Mouse (Mus musculus): ENCODE results near the gene Stag1. TPM values are rescaled to one million over a fixed set of nuclear protein-coding genes. Genes with fewer than 3 reads are reported as not detected.
A peak's percentile ranks its signal among the peaks of the same experiment; 100 is the strongest.

Stag1 gene
- polyA plus RNA-seq, 1 experiment from 2014 or later, result 53.9 TPM

DNA sequence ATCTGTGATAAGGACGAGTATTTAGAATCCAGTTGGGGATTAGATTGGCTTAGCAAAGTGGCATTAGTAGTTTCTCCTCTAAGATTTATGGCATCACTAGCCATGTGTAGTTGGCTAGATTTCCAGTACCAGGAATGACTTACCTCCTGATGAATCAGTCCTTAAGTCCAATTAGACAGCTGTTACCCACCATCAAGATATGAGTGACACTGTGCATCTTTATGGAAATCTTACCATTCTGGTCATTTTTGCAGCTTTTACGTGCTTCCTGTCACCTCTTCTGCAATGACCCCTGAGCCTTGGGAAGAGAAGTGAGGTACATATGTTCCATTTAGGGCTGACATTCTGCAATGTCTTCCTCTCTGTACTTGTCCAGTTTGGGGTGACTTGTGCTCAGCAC is 28.7 kb downstream of the Stag1 start:
- no peaks in the 10 kb centered on the region for H3K27me3 ChIP-seq (ENCODE audit: poor library complexity, severe bottlenecking)
- no peaks in the 10 kb centered on the region for H3K9me3 ChIP-seq
- no peak overlapping the region for H3K4me3 ChIP-seq
- DNase-seq (ENCODE audit: extremely low spot score, low spot score), result no peak
- H3K27ac ChIP-seq, result no peak overlapping the region
- no peaks in the 10 kb centered on the region for H3K36me3 ChIP-seq (replicated peaks)
- WGBS, result 87% methylated on average over 2 of the region's 2 CpGs
- no peaks in the 10 kb centered on the region for H3K4me1 ChIP-seq

DNA sequence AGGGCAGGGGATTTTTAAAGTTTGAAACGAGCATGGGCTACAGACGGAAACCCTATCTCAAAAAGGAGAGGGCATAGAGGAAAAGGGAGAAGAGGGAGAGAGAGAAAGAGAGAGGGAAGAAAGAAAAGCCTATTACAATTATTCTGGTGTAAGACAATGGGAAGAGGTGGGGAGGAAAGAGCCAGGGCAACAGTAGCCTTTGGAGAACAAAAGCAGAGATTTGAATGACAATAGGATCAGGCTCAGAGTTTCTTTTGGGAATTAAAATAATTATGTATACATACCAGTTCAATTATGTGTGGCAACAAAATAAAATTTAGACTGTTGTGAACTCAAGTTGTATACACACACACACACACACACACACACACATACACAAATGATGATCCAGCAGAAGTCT is 43.2 kb downstream of the Stag1 start:
- Histone ChIP-seq H3K4me3 (0 out of 2 replicates have a peak overlapping the region, but pooled peaks have one; percentile 88), H3K4me1 (peaks cover 36% of the 10 kb centered on the region), H3K36me3 (replicated peaks) (no peaks in the 10 kb centered on the region), H3K27ac (0 out of 2 replicates have a peak overlapping the region, but pooled peaks have one; percentile 97), H3K27me3 (ENCODE audit: poor library complexity, severe bottlenecking) (no peaks in the 10 kb centered on the region), H3K9me3 (no peaks in the 10 kb centered on the region)
- WGBS, result 58% methylated on average over 2 of the region's 2 CpGs
- no peak for DNase-seq (ENCODE audit: extremely low spot score, low spot score)

DNA sequence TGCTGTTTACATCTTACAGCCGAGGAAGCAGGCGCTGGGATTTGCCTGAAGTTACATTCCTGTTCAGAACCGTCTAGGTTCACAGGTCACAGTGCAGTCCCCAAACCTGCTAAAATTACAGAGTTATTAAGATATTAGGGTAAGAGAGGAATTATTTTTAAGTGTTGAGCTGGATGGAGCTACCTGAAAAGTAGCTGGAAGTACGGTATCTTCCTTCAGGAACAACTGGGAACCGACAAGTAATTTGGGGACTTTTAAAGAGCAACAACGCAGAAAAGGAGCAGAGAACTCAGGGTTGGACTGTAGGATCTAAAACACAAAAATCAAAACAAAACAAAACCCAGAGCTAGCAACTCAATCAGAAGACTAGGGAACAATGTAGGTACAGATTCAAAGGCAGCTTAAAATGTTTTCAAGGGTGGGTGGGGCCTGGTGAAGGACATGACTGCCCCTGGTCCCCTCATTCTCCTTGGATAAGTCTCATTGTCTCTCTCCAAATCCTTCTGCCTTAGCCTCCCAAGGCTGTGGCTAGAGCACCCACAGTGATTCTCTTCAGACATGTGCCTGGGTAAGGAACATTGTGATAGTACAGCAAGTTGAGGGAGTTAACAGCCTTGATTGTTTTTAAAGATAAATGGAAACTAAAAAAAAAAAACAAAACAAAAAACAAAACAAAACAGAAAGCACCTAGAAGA is 43.9 kb downstream of the Stag1 start:
- H3K9me3 ChIP-seq, result no peaks in the 10 kb centered on the region
- peaks cover 42% of the 10 kb centered on the region for H3K4me1 ChIP-seq
- no peak for DNase-seq (ENCODE audit: extremely low spot score, low spot score)
- peak overlapping the region; percentile 88 for H3K4me3 ChIP-seq
- WGBS, result 18% methylated on average over 6 of the region's 6 CpGs
- H3K27me3 ChIP-seq (ENCODE audit: poor library complexity, severe bottlenecking), result no peaks in the 10 kb centered on the region
- H3K27ac ChIP-seq, result peak overlapping the region; percentile 97
- no peaks in the 10 kb centered on the region for H3K36me3 ChIP-seq (replicated peaks)

DNA sequence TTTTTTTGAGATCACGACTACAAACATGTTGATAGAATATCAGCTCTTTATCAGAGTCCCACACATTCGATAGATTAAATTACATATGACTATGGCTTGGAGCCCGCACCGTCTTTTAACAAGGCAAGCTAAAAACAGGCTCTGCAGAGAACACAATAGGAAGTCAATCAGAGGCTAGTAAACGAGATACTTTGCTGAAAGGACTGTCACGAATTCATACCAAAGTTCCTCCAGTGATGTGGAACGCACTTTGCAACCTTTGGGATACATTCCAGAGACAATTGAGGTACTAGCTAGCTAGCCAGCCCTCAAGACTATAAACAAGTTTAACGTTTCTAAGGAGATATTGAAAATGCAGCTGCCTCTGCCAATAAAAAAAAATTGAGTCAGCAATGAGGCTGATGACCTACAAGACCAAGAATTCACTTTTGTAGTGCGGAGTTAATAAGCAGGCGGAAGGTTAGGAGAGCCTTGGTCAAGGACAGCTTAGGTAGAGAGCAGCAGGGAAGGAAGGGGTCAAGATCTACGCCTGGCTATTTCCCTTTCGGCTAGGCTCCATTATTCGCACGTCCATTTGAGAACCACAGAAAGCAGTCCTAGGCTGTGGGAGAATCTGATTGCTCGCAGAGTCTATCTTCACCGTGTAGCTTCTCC is 44.7 kb downstream of the Stag1 start:
- 3% methylated on average over 16 of the region's 16 CpGs for WGBS
- Histone ChIP-seq H3K27me3 (ENCODE audit: poor library complexity, severe bottlenecking) (no peaks in the 10 kb centered on the region), H3K4me1 (peaks cover 42% of the 10 kb centered on the region), H3K9me3 (no peaks in the 10 kb centered on the region), H3K36me3 (replicated peaks) (peaks cover 1% of the 10 kb centered on the region; the same call in 1 of the 2 replicates), H3K27ac (peak overlapping the region; percentile 97), H3K4me3 (peak overlapping the region; percentile 88)
- peak; percentile 31 for DNase-seq (ENCODE audit: extremely low spot score, low spot score)

DNA sequence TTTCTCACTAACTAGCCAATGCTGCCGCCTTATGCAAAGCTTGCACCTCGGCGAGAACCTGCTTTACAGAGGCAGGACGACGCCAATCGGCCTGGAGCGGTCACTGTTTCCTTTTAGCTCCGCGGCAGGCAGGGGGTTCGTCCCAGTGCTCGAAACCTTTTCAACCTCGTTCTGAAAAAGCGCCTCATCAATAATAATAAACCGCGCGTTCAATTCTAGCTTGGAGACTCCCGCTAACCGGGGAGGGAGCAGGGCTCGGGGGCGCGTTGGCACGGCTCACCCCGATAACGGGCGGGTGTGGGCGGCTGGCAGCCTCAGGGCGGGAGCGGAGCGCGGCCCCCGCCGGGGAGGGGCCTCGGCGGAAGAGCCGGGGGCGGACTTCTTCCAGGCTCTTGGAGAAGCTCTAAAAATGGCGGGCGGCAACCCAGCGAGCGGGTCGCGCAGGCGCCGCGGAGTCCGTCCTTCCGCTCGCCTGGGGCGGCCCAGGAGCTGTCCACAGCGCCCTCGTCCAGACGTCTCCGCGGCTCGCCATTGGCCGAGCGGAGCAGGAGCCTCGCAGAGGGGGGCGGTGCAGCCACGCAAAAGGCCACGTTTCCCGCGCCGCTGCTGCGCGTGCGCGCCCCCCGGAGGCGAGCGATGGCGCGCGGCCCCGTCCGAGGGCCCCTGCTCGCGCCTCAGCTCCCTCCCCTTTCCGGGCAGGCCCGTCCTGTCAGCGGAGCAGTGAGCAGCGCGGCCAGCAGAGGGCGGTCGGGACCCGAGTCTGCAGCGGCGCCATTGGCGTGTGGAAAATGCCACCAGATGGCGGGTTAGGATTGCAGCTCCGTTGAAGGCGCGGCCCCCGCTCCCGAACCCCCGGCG is 45.5 kb downstream of the Stag1 start:
- H3K4me3 ChIP-seq, result peak overlapping the region; percentile 88
- peak overlapping the region; percentile 97 for H3K27ac ChIP-seq
- H3K9me3 ChIP-seq, result no peaks in the 10 kb centered on the region
- H3K27me3 ChIP-seq (ENCODE audit: poor library complexity, severe bottlenecking), result no peaks in the 10 kb centered on the region
- WGBS, result under 1% methylated on average over 97 of the region's 97 CpGs
- H3K4me1 ChIP-seq, result peaks cover 42% of the 10 kb centered on the region
- peaks cover 7% of the 10 kb centered on the region for H3K36me3 ChIP-seq (replicated peaks)
- peak; percentile 99 for DNase-seq (ENCODE audit: extremely low spot score, low spot score)

DNA sequence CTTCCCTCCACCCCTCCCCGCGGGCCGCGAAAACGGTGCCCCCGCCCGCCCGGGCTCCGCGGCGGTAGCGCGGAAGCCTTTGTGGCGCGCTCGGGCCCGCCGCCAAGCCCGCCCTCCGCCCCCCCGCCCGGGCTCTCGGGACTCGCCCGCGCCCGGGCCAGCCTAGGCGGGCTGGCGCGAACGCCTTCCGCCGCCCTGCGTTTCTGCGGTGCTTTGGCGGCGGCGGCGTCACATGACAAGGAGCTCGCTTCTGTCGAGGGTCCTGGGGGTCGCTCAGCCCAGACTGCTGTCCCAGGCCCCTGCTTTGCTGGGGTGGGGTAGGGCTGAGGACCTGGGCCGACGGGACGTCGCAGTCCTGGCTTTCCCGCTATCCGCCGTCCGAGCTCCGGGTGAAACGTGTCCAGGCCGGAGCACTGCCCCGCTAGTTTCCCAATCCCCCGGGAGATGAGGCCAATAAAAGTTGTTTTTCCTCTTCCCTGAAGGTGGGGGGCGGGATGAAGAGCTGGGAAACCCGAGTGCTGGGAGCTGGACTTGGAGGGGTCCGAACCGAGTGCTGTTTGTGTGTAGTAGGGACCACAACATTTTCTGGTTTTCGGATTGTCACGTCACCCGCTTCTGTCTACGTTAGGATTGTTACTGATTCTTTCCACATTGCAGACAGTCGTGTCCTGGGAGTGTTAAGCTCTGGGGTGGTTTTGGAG is 46.6 kb downstream of the Stag1 start:
- Histone ChIP-seq H3K4me3 (peak overlapping the region; percentile 88), H3K9me3 (no peaks in the 10 kb centered on the region), H3K27me3 (ENCODE audit: poor library complexity, severe bottlenecking) (no peaks in the 10 kb centered on the region), H3K4me1 (peaks cover 42% of the 10 kb centered on the region), H3K27ac (peak overlapping the region; percentile 97), H3K36me3 (replicated peaks) (peaks cover 15% of the 10 kb centered on the region)
- DNase-seq (ENCODE audit: extremely low spot score, low spot score), result peak; percentile 73
- under 1% methylated on average over 64 of the region's 64 CpGs for WGBS

DNA sequence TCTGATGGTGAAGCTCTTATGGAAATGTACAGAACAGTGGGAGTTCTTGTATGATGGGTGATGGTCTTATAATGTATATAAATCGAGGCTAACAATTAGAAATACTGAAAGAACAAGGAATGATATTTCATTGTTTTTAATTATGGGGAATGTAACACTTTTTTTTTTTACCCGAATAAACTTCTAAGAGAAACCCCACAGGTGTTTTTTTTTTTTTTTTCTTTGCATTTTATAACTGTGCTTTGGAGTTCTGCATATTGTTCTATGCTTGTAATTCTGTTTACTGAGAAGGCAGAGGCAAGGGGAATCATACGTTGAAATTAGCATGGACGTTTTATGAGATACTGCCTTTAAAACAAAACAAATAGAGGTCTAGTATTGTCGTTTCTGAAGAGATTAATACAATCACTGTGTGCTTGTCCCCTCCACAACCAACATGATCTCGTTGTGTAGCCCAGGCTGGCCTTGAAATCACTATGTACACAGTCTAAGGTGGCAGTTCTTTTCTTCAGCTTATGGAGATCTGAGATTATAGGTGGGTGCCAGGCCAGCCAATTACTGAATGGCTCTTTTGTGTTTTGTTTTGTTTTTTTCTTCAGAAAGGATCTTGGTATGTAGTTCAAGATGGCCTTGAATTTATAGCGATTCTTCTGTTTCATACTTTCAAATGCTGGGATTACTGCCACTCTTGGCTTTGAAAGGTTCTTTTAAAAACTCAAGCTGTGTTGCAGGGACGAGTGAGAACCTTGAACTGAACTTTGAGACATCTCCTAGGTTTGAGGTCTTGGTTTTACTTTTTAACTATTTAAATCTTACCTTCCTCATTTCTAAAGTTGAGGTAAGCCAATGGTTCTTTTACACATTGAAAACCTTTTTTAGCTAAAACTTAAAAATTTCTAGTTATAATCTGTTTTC is 47.7 kb downstream of the Stag1 start:
- no peaks in the 10 kb centered on the region for H3K9me3 ChIP-seq
- H3K4me3 ChIP-seq, result peak overlapping the region; percentile 88
- peaks cover 39% of the 10 kb centered on the region for H3K4me1 ChIP-seq
- no peaks in the 10 kb centered on the region for H3K27me3 ChIP-seq (ENCODE audit: poor library complexity, severe bottlenecking)
- H3K27ac ChIP-seq, result peak overlapping the region; percentile 97; the same call in 1 of the 2 replicates
- WGBS, result 45% methylated on average over 8 of the region's 8 CpGs
- H3K36me3 ChIP-seq (replicated peaks), result peaks cover 20% of the 10 kb centered on the region
- no peak for DNase-seq (ENCODE audit: extremely low spot score, low spot score)

DNA sequence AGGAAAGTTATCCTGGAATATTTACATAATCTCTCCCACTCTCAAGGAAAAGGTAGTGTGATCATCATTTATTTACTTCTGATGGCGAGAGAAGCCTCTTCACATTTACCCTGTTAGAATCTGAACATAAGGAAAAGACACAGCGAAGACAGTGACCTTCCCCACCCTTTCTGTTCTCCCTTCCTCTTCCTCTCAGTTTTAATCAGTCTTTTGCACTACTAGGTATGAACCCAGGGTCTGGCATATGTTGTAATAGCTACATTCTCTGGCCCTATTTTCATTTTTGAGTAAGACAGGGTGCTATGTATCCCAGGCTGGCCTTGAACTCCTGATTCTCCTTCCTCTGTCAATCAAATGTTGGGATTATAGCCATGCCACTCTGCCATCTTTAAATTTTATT is 48.7 kb downstream of the Stag1 start:
- H3K4me3 ChIP-seq, result no peak overlapping the region
- no peaks in the 10 kb centered on the region for H3K9me3 ChIP-seq
- no peak overlapping the region for H3K27ac ChIP-seq
- no peaks in the 10 kb centered on the region for H3K27me3 ChIP-seq (ENCODE audit: poor library complexity, severe bottlenecking)
- 87% methylated on average over 2 of the region's 2 CpGs for WGBS
- peaks cover 20% of the 10 kb centered on the region for H3K36me3 ChIP-seq (replicated peaks)
- DNase-seq (ENCODE audit: extremely low spot score, low spot score), result no peak
- H3K4me1 ChIP-seq, result peaks cover 29% of the 10 kb centered on the region

DNA sequence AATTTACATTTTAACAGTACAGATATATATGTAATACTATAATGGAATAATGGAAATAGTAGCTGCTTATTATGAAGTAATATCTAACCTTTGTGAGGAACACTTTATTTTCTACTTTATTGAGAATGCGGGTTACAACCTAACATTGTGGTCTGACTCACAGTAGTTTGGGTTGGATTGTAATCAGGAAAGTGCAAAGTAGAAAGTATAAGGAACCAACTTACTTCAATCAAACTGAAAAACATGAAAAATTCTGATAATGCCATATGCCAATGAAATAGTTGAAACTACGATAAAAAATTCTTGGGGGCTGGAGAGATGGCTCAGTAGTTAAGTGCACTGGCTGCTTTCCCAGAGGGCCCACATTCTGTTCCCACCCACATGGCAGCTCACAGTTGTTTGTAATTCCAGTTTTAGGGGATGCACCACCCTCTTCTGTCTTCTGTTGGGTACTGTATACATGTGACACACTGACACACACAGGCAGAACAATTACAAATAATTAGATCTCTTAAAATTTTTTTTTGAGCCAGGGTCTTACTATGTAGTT is 50.3 kb downstream of the Stag1 start:
- H3K9me3 ChIP-seq, result no peaks in the 10 kb centered on the region
- no peak overlapping the region for H3K27ac ChIP-seq
- H3K27me3 ChIP-seq (ENCODE audit: poor library complexity, severe bottlenecking), result no peaks in the 10 kb centered on the region
- WGBS, result 94% methylated on average over 2 of the region's 2 CpGs
- H3K4me3 ChIP-seq, result no peak overlapping the region
- H3K4me1 ChIP-seq, result peaks cover 16% of the 10 kb centered on the region
- peaks cover 20% of the 10 kb centered on the region for H3K36me3 ChIP-seq (replicated peaks)
- DNase-seq (ENCODE audit: extremely low spot score, low spot score), result no peak

DNA sequence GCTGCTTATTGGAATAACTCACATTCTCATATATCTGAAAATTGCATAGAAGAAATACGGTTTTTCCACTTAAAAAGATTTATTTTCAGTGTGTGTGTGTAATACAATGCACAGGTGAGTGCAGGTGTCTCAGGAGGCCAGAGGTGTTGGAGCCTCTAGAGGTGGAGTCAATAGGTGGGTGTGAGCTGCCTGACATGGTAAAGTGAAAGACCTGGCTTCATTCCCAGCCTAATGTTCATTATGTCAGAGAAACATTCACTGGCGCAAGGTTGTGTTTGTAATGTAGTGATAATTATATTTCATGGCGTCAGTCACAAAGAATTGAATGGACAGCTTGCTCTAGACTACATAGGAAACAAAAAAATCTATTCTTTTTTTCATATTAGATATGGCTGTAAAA is 56.5 kb downstream of the Stag1 start:
- no peaks in the 10 kb centered on the region for H3K9me3 ChIP-seq
- no peaks in the 10 kb centered on the region for H3K27me3 ChIP-seq (ENCODE audit: poor library complexity, severe bottlenecking)
- DNase-seq (ENCODE audit: extremely low spot score, low spot score), result no peak
- H3K27ac ChIP-seq, result no peak overlapping the region
- no peaks in the 10 kb centered on the region for H3K4me1 ChIP-seq
- 0 out of 2 replicates have a peak, but pooled peaks cover 9% of the 10 kb centered on the region for H3K36me3 ChIP-seq (replicated peaks)
- WGBS, result 95% methylated on average over 3 of the region's 3 CpGs
- H3K4me3 ChIP-seq, result no peak overlapping the region

DNA sequence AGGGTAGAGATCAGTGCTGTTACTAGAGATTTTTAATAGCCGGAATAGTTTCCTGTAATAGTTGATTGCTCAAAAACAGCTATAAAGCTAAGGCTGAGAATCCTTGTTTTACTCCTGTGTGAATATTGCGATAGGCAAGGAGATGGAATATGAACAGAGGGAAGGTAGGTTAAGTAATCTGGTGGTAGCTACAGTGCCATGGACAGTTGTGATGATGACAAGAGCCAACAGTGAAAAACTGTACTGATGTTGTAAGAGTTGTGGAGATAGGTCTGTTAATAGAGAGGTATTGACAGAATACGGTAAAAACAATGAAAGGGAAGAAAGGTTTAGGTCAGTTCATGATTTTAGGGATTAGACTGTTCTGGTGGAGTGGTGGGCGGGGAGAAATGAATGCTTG is 58.5 kb downstream of the Stag1 start:
- DNase-seq (ENCODE audit: extremely low spot score, low spot score), result no peak

More for the DNA sequence above, 58.5 kb downstream of the Stag1 start:
- WGBS, result 95% methylated on average over 4 of the region's 4 CpGs
- H3K27ac ChIP-seq, result no peak overlapping the region
- peaks cover 7% of the 10 kb centered on the region for H3K36me3 ChIP-seq (replicated peaks)
- H3K9me3 ChIP-seq, result peaks cover 3% of the 10 kb centered on the region; the same call in 1 of the 2 replicates
- H3K4me3 ChIP-seq, result no peak overlapping the region
- H3K27me3 ChIP-seq (ENCODE audit: poor library complexity, severe bottlenecking), result no peaks in the 10 kb centered on the region
- H3K4me1 ChIP-seq, result no peaks in the 10 kb centered on the region

Measured in forebrain, embryonic 10.5 days (tissue).